Mouse (Mus musculus): Measurements from ENCODE around the gene Hoxc6. TPM values are rescaled to one million over a fixed set of nuclear protein-coding genes. Genes with fewer than 3 reads are reported as not detected.

The Hoxc6 gene
- total RNA-seq (2021) = 1 to 10 TPM; 5.3 to 5.8 TPM
- long read RNA-seq, experiment 1, partial matches to known transcripts = 0 of 3 reads
- long read RNA-seq, experiment 1, other reads (novel, unspliced or antisense) = 2 of 3 reads
- long read RNA-seq, experiment 2, partial matches to known transcripts = 0 of 4 reads
- long read RNA-seq, experiment 2, other reads (novel, unspliced or antisense) = 2 of 4 reads

GRCm38 (mm10) chr15:102997939-102998355 is at the start of gene Hoxc6:
TSS of gene Hoxc6 (plus strand) at chr15:102998257.
- no peak for DNase-seq (ENCODE audit: low spot score)

GRCm38 (mm10) chr15:102948842-102949241 is 49.2 kb upstream of the Hoxc6 start:
- no peak for DNase-seq (ENCODE audit: low spot score)

GRCm38 (mm10) chr15:102949696-102950095 is 48.4 kb upstream of the Hoxc6 start:
- DNase-seq (ENCODE audit: low spot score) = no peak

- no peak for DNase-seq (ENCODE audit: low spot score)
These were observed 47.2 kb upstream of the Hoxc6 start for GRCm38 (mm10) chr15:102950877-102951276.

GRCm38 (mm10) chr15:102953561-102953960 is 44.5 kb upstream of the Hoxc6 start:
- DNase-seq (ENCODE audit: low spot score) = no peak

GRCm38 (mm10) chr15:102954192-102955006 is 43.7 kb upstream of the Hoxc6 start, which contains the start of gene Hoxc11:
TSS of gene Hoxc11 (plus strand) at chr15:102954427.
- DNase-seq (ENCODE audit: low spot score) = peak; percentile 40

- DNase-seq (ENCODE audit: low spot score) = no peak
These were observed 43.1 kb upstream of the Hoxc6 start for GRCm38 (mm10) chr15:102955007-102955382.

GRCm38 (mm10) chr15:102955833-102956640 is 42.0 kb upstream of the Hoxc6 start:
- no peak for DNase-seq (ENCODE audit: low spot score)

GRCm38 (mm10) chr15:102956906-102957305 is 41.2 kb upstream of the Hoxc6 start:
- no peak for DNase-seq (ENCODE audit: low spot score)

- DNase-seq (ENCODE audit: low spot score) = no peak
These were observed 38.3 kb upstream of the Hoxc6 start for GRCm38 (mm10) chr15:102959663-102960191.

GRCm38 (mm10) chr15:102961728-102962127 is 36.3 kb upstream of the Hoxc6 start:
- DNase-seq (ENCODE audit: low spot score) = peak; percentile 53

- peak; percentile 38 for DNase-seq (ENCODE audit: low spot score)
These were observed 35.6 kb upstream of the Hoxc6 start for GRCm38 (mm10) chr15:102962492-102962891.

GRCm38 (mm10) chr15:102963259-102963658 is 34.8 kb upstream of the Hoxc6 start:
- peak; percentile 47 for DNase-seq (ENCODE audit: low spot score)

GRCm38 (mm10) chr15:102963671-102964640 is 34.1 kb upstream of the Hoxc6 start:
- peak; percentile 78 for DNase-seq (ENCODE audit: low spot score)

GRCm38 (mm10) chr15:102965003-102965891 is 32.8 kb upstream of the Hoxc6 start:
- no peak for DNase-seq (ENCODE audit: low spot score)

GRCm38 (mm10) chr15:102965892-102966775 is 31.9 kb upstream of the Hoxc6 start:
- peak; percentile 97 for DNase-seq (ENCODE audit: low spot score)

GRCm38 (mm10) chr15:102966776-102967311 is 31.2 kb upstream of the Hoxc6 start, which contains the start of gene Hoxc10:
TSS of gene Hoxc10 (plus strand) at chr15:102966796.
- DNase-seq (ENCODE audit: low spot score) = peak; percentile 50

- DNase-seq (ENCODE audit: low spot score) = no peak
These were observed 30.8 kb upstream of the Hoxc6 start, which contains the start of gene Hoxc5 for GRCm38 (mm10) chr15:102967312-102967510. TSS of gene Hoxc5 (plus strand) at chr15:102967443.

All from gastrocnemius, adult 18-20 months (tissue).